Mouse (Mus musculus): ENCODE measurements around the gene Ypel5.

Ypel5 gene

DNA sequence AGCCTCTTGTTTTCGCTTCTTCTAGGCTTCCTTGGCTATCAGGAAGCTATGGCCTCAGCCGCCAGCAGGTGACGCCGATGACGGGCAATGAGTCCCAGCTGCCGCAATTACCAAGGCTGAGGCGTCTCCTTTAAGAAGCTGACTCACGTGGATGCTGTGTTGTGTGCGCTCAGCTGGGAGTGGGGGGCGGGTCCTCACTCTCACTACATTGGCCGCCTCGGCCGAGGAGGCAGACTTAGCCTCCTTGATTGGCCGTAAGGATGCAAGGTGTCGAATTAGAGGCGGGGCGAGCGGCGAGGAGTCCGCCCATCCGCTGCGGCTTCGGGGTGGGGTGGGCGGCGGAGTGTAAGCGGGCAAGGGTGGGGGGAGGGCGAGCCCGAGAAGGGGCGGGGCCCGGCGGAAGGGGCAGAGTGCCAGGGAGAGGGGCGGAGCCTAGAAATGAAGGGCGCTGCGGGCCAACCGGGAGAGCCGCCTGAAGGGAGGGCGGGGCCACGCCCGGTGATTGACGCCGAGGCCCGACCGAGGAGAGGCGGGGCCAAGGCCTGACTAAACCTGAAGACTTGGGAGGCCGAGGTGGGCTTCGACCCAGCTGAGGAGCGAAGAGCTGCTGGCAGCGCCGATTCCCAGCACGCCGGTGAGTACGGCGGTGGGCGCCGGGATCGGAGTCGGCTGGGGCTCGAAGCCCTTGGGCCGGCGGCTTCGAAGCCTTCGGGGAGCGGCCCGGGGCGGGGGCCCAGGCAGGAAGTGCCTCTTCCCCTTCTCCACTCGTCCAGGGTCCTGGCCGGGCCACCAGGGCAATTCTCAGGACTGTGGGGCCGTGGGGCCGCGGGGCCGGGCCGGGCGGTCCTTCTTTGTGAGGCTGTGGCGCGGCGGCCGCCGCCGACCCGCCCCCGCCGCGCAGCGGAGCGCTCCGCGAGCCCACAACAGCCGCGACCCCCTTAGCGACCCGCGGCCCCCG, at the start of gene Ypel5:
TSS of gene Ypel5 (plus strand) at position 296 of the 958 bp plus-strand sequence.
- DNase-seq = peak; percentile 97

DNA sequence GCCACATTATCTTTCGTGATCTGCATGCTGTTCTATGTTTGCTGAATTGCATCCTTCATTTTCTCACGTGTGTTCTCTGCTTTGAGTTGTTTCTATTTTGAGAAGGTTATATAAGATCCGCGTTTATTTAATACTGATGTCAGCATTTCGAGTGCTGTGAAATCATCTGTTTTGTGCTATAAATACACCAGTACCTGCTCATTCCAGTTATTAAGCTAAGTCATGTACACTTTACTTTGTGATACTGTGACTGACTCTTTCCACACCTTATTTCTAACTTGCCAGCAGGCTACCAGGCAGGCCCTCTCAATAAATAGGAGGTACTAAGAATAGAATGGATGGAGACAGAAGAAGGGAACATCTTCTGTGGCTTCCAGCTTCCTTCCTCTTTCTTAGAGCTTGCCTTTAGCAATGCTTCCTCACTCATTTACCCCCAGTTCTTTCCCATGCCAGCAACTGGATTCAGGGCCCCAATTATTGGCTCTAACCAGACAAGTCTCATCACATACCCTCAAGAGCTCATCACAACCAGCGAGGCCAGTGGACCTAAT, 48.3 kb upstream of the Ypel5 start:
- no peak for DNase-seq

DNA sequence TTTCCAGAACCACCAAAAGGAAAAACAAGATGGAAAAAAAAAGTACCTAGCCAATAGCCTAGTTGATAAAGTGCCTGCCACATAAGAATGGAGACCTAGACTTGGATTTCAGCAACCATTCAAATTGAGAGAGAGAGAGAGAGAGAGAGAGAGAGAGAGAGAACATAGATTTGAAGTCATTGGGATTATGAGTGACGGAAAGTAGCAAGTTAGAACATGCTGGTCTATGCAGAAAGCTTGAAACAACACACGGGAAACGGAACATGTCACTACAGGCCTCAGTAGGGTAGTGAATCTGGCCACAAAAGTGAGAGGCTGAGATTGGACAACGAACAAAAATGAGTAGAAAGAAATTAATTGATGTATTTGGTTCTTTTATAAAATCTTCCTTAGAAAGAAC, 43.0 kb upstream of the Ypel5 start:
- DNase-seq = no peak

DNA sequence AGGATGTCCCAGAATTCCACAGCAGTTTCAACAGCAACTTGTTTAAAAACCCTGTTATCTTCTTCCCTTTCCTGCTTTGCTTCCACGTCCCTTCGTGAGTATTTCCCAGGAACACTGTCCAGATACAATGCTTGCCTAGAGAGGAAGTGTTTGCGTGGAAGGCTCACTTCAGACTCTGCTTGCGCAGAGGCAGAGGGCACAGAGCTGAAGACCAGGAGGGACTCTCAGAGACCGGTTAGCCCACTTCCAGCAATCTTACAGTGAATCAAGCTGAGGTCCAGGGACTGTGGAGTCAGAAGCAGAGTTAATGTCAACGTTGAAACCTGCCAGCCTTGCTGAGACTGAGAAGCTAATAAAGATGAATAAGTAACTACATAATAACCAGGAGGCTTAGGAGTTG, 41.6 kb upstream of the Ypel5 start:
- DNase-seq = no peak

DNA sequence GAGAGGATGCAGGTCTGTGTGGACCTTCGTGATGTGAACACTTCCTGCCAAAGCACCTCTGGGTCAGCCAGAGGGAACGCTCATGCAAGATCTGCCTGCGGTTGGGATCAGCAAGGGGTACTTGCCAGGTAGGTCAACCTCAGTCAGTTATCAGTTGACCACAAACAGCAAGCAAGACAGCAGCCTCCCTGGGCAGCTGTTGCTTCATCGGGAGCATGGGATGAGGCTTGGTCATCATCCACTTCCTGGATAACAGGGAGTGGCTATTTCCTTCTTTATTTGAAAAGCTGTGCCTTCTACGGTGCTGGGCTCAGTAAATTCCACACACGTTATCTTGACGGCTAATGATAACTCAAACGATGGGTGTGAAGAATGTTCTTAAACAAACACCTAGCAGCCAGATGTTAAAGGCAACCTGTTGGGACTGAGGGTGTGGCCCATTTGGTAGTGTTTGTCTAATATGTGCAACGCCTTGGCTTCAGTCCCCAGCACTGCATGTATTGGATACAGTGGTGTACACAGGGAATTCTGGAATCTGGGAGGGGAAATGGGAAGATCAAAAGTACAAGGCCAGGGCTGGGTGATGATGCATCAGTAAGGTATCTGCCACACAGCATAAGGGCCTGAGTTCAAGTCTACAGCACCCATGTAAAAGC, 40.7 kb upstream of the Ypel5 start:
- no peak for DNase-seq

DNA sequence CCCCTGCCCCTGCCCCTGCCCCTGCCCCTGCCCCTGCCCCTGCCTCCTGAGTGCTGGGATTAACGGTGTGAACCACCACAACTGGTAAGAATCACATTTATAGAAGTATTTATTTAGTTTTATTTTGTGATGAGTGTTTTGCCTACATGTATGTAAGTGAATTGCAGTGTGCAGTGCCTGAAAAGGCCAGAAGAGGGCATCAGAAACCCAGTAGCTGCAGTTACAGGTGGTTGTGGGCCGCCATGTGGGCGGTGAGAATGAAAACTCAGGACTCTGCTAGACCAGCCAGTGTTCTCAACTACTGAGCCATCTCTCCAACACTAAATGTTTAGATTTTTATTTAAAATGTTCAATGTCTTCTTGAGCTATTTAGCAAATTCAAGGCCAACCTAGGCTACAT, 39.7 kb upstream of the Ypel5 start:
- no peak for DNase-seq

DNA sequence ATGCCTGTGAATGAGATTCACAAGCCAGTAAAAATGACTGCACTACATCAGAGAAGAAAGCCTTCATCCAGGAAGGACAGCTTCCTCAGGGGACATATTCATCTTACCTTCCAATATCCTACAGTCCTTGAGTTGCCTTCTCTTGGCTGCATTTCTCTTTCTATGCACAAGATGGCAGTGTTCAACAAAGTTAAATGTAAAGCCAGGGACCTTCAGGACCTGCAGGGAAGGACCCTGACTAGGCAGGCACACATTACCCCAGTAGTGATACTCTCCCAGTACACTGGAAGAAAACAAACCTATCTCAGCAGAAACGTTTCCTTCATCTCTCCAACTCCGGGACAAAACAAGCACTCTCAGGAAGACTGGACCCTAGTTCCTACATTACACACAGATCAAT, 38.4 kb upstream of the Ypel5 start:
- DNase-seq = peak; percentile 32

DNA sequence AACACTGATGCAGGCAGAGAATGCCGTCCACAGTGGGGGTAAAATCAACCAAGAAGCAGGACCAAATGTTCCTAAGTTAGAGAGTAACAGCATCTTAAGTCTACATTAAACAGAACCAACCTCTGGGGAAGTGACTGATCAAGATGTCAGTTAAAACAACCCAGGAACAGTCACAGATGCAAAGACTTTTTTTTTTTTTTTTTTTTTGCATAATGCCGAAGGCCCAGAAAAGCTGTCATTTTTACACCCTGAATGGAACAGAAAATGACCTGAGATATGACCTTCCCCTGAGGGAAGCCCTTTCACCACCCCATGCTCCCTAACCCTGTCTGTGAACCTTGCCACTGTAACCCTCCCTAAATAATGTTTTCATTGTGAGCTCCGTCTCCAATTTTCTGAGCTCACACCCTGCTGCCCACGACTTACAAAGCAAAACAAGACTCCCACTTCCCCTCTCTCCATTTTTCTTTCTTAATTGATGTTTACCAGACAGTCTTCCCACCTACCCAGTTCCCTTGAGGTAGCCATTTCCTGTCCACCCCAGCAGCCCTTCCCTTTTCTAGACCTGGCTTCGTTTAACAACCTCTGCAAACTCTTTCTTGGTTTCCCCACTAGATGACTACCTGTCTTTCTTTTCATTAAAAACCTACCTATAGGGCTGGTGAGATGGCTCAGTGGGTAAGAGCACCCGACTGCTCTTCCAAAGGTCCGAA, 26.2 kb upstream of the Ypel5 start:
- DNase-seq = no peak

DNA sequence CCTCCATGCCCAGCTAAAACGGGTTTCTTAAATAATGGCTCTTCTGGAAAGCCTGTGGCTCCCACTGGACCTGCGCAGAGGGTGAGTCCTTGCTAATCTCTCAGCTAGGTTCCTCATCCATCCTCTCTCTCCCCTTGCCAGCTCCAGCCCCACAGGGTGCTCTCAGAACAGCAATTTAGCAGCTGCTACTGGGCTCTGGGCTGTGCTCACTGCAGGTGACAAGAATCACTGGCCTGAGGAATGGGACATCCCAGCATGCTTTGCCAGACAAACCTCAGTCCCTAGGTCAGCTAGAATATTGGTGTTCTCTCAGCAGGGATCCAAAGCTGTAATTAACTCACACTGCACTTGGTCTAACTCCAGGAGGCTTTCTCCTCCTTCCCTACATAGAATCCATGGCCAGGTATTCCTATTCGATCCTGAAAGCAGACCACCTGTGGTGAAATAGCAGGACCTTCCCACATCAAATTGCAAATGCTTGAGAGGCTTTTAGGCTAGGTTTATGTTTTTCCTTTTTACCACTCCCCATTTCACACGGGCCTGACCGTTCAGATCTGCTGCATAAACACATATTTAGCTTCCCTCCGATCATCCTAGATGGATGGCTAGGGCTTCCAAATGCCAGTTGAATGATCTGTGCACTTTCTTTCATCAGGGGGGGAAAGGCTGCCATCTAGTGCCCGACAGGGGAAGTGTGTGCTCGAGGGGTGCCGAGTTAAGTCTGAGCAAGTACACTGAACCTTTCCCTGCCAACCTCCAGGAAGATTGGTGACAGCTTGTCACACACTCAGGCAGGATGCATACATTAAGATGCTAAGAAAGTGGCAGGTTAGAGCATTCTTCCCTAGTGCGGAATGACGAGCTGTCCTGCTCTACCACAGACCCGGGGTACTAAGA, 22.6 kb upstream of the Ypel5 start:
- peak; percentile 51 for DNase-seq

DNA sequence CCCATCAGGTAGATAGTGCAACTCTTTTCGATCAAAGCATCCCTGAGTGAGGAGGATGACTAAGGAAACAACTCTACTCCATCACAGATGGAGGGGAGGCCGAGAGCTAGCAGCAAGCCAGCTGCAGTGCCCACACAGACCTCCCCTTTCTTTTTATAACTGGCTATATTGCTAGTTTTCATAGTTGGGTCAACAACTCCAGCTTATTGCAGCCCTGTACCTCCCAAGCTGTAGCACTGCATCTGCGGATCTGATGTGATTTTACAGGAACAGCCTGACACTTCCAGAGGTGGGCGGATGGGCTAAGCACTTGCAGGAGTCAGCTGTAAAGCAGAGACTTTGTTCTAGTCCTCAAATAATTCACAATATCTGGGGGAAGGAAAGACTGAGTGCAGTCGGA, 18.7 kb upstream of the Ypel5 start:
- DNase-seq = no peak

DNA sequence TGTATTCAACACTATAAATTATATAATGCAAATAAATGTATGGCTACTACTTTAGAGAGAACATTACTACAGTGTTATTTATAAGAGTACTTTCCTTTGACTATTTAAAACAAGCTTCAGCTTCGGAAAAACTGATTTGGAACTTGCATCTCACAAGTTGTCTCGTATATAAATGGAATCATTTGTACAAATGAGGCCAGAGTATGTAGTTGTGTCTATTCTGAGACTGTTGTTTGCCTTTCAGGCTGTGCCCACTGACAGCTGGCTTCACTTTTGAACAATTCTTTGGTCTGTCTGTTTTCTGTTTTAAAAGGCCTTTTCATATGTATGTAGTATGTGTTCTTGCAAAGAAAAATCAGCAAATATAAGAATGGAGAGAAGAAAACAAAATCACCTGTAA, 16.5 kb upstream of the Ypel5 start:
- DNase-seq = no peak

DNA sequence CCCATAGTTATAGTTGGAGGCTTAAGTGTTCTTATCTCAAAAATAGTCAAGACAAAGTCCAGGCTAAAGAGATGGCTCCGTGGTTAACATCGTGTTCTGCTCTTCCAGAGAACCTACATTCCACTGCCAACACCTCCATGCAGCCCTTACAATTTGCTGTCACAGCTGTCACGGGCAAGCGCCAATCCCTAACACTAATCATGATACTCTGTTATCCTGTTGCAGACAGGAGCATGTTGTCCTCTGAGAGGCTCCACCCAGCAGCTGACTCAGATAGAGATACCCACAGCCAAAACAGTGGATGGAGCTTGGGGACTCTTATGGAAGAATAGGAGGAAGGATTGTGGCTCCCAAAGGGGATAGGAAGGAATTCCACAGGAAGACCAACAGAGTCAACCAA, 15.8 kb upstream of the Ypel5 start:
- no peak for DNase-seq

DNA sequence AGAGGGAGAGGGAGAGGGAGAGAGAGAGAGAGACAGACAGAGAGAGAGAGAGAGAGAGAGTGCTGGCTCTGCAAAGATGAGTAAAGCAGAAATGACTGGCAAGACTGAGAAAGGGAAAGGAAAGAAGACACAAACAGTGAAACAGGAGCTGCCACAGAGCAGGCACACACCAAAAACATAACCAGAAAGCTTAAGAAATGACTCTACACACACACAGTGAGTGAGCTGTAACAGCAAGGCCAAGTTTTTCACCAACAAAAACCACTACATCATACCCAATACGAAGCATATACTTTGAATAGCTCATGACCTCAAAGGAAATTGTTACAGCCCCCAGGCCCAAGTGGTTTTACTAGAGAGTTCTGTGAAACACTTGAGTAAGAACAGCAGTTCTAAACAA, 14.3 kb upstream of the Ypel5 start:
- DNase-seq = no peak

DNA sequence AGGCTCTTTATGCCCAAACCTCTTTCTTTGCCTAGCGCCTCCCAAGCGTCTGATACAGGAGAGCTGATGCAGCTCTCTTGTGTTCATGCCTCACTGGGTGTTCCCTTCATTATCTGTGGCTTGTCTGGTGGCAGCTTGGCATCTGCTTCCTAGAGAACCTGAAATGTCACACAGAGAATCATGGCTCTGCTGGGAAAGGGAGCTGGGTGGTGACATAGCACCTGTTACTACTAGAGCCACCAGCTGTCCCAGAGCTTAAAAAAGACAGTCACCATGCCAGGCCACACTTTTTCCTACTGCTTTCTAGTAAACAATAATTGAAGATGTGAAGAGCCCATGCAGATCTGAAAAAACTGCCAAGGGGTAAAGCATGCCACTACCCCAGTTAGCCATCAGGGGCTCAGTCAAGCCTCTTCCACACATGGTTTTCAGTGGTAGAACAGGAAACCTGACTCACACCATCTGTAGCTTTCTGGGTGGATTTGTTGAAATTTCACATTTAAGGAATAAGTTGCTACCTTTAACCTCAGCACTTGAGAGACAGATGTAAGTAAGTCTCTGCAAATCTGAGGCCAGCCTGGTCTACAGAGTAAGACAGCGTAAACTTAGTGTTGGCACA, 9.2 kb upstream of the Ypel5 start:
- DNase-seq = no peak

DNA sequence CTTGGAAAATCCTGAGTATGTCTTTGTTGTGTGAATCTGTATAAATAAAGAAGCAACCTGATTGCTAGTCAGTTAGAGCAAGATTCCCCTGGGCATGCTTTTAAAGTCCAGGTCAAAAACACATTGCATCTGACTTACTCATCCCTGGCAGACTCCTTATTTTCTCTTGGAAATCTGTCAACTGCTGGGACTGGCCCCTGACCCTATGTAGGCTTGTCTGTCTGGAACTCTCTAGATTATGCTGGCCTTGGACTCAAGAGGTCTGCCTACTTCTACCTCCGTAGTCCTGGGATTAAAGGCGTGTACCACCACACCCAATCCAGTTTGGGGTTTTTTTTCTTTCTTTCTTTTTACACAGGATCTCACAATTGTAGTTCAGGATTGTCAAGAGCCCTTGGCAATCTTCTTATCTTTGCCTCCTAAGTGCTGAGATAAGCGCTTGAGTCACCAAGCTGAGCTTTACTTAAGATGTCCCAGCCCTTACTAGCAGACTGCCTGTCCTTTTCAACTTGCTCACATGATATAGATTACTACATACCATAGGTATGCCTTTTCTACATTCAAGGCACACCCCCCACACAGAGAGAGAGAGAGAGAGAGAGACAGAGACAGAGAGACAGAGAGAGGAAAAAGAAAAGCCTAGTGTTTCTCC, 8.1 kb upstream of the Ypel5 start:
- no peak for DNase-seq

DNA sequence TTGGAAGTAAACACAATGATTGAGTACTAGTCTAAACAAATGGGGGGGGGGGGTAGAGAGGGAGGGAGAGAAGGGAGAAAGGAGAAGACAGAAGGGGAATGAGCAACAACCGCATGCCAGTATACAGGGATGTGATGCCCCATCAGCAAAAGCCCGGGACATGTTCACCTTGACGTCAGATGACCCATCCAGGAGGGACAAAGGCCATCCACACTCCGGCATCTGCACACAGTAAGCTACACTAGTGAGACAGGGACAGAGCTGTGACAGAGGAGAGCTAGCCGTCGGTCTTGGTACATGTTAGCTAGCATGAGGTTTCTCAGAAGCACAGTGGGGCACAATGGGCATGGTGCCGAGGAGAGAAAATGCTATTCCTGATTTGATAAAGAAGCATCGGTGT, 7.6 kb upstream of the Ypel5 start:
- no peak for DNase-seq

DNA sequence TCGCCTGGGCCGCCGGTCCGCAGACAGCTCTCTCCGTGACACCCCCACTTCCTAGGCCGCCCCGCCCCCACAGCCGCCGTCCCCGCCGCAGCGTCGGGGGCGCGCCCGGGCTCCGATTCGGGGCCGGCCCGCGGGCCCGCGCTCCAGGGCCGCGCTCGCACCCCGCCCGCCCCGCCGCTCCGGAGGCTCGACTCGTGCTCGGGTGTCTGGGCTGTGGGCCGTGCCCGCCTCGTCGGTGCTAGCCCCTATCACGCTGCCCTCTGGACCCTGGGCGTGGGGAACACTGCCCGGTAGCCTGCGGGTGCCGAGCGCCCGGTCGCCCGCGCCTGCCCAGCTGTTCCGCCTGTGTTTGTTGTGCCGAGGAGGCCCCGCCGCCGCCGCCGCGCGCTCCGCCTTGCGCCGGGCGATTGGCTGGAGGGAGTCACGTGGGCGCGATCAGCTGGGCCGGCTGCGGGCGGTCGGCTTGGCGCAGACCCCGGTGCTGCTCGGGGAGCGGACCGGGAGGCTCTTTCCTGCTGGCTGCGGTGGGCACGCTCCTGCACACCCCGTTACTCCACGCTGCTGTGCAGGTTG, 973 bp downstream of the Ypel5 start:
- DNase-seq = peak; percentile 92

DNA sequence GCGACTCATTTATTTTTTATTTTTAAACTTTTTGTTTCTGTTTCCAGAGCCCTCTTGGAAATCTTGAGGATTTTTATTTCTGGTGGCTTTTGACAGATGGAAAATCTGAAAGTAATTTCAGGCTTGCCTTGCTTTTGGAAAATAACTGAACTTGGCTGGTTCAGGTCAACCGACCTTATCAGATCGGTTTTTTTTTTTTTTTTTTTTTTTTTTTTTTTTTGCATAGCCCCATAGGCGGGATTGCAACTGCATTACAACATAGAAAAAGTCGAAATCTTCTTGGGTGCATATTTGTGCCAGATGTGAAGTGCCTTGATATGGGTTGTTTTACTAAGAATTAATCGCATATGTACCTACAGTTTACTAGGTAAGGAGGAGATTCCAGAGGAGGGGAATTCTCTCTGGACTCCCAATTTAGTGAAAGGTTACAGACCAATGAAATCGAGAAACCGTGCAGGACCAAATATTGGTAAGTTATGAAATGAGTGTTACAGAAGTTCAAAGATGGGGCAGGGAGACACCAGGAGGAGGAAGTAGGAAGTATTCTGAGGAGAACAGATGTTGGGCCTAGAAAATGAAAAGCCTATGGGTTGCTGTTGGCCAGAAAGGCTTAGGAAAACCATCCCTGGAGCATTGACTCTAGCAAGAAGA, 1.7 kb downstream of the Ypel5 start:
- DNase-seq = peak; percentile 16

DNA sequence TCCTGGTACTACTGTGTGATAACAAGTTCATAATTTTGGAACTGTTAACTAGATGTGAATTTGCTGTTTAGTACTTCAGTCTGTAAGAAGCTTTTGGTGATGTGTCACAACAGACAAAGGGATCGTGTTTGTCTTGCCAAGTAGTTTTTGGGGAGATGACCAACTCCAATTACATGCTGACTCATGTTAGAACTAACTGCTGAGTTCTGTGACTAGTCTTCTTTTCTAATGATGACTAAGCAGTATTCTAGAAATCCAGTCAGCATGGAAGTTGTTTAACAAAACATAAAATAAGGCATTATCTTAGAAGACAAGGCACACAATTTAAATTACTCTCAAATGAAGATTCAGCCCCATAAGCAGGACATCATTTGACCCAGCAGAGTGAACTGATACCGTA, 2.7 kb downstream of the Ypel5 start:
- DNase-seq = no peak

DNA sequence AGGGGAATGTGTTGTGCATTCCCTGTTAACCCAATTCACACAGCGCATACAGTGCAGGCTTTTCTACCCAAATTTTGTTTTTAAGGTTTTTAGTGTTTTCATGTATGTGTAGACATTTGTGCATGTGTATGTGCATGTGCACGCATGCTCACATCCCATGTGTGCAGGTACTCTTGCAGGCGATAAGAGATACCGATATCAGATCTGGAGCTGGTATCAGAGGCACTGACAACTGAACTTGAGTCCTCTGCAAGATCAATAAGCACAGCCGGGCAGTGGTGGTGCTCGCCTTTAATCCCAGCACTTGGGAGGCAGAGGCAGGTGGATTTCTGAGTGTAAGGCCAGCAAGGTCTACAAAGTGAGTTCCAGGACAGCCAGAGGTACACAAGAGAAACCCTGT, 8.1 kb downstream of the Ypel5 start:
- DNase-seq = no peak

Data from cerebellum, adult 8-10 months (tissue).